Mouse (Mus musculus) liver, adult 2 months (tissue): ENCODE measurements around the gene Lrrc34.

ENCODE experiments used
- CTCF ChIP-seq: fragments of 200-500 bp; IDR thresholded peaks from 2 replicates; pipeline ENCODE4 v1.5.1; 2011; ENCODE audit warnings: low read depth, low read length, control low read depth
- POLR2A ChIP-seq: fragments of 200-500 bp; IDR thresholded peaks from 2 replicates; pipeline ENCODE4 v1.6.1; 2011; ENCODE audit warnings: low read length, control low read depth; ENCODE audit not compliant: insufficient read depth; ENCODE audit errors: extremely low read depth

GRCm38 (mm10) chr3:30644207-30644606 is 3.5 kb downstream of the Lrrc34 start, which contains the start of gene Lrriq4:
- TF ChIP-seq POLR2A (no peak), CTCF (no peak)
